Mouse (Mus musculus): Measurements from ENCODE around the gene Sh3bp2.

DNA sequence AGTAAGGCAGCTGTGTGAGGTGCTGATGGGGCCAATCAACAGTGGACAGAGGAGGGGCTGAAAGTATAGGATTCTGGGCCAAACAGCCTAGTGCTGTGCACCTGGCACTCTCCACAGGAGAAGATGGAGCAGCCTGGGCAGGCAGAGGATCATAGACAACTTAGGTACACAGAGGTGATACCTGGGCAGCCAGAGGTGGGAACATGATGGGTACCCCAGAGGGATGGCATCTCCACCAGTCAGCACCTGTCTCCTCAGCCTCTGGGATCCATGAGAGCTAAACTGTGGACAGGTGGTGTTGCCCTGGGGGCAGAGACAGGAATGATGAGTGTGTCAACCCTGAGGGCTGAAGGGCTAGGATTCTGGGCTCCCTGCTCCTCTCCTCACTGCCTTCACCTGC is 1.1 kb upstream of the Sh3bp2 start:
- TF ChIP-seq CTCF (conservative IDR thresholded peaks at IDR 0.05; ENCODE audit: insufficient read depth, insufficient read length, low read depth, low read length) (no peak), POLR2A (IDR thresholded peaks at IDR 0.05; ENCODE audit: low read depth, low read length) (no peak)
